Mouse (Mus musculus): ENCODE measurements around the gene Coq9.

DNA sequence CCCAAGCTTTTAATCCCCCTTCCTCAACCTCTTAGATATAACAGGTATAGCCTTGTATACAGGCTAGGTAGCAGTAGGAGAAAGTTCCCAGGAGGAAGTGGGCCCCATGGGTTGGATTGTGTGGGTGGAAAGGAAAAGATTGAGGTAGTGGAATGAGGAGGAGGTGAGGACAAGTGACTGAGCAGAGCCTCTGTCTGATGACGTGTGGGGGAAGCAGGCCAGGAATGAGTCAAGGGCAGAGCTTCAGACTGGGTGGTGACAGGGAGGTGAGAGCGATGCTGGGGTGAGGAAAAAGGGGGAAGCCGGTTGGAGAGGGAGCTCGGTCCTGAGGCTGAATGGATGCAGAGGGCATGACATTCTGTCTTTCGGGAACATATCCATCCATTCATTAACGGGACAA, 34.6 kb upstream of the Coq9 start:
- TF ChIP-seq ZC3H11A (IDR thresholded peaks at IDR 0.05; ENCODE audit: borderline replicate concordance, low read depth, low read length), result no peak
- TF ChIP-seq HCFC1 (IDR thresholded peaks at IDR 0.05; ENCODE audit: borderline replicate concordance, insufficient read depth, low read length), result no peak
- no peak for TF ChIP-seq MAFK (IDR thresholded peaks at IDR 0.05; ENCODE audit: insufficient read depth, low read depth, low read length)

All from ES-E14 (cell line).